Mouse (Mus musculus) embryonic facial prominence, embryonic 14.5 days (tissue): ENCODE measurements around the gene B3gnt3. TPM values are rescaled to one million over a fixed set of nuclear protein-coding genes. Genes with fewer than 3 reads are reported as not detected.

Source experiments
- ATAC-seq: fragments of 200-750 bp; cut with Nextera tagmentation; 2 replicates; pipeline ENCODE4 v1.8.0; 2017; ENCODE audit warnings: low read depth, moderate number of reproducible peaks, moderate TSS enrichment
- DNase-seq: peaks from one replicate; pipeline ENCODE4 v3.0.0-alpha.2; 2015; ENCODE audit warnings: low spot score
- H3K27ac ChIP-seq: fragments of 300-500 bp; sonication (generic); replicated peaks from 2 replicates; pipeline ENCODE4 v1.5.1; 2014; ENCODE audit warnings: low read depth, mild to moderate bottlenecking, low read length, moderate library complexity
- H3K27me3 ChIP-seq: fragments of 300-500 bp; sonication (generic); replicated peaks from 2 replicates; pipeline ENCODE4 v1.6.1; 2014; ENCODE audit warnings: low read length; ENCODE audit not compliant: control insufficient read depth, insufficient read depth
- H3K36me3 ChIP-seq: fragments of 300-500 bp; sonication (generic); 2 replicates; pipeline ENCODE4 v1.6.1; 2014; ENCODE audit warnings: low read length, mixed read lengths; ENCODE audit not compliant: control insufficient read depth, insufficient read depth
- H3K4me1 ChIP-seq: fragments of 300-500 bp; sonication (generic); 2 replicates; pipeline ENCODE4 v1.6.1; 2014; ENCODE audit warnings: antibody characterized with exemption, low read length; ENCODE audit not compliant: control insufficient read depth, insufficient read depth
- H3K4me2 ChIP-seq: fragments of 300-500 bp; sonication (generic); 2 replicates; pipeline ENCODE4 v1.6.1; 2014; ENCODE audit warnings: low read depth, mild to moderate bottlenecking, low read length, moderate library complexity, mixed read lengths
- H3K4me3 ChIP-seq: fragments of 300-500 bp; sonication (generic); 2 replicates; pipeline ENCODE4 v1.5.1; 2014; ENCODE audit warnings: low read depth, mild to moderate bottlenecking, low read length
- H3K9ac ChIP-seq: fragments of 300-500 bp; sonication (generic); 2 replicates; pipeline ENCODE4 v1.6.1; 2014; ENCODE audit warnings: low read depth, mild to moderate bottlenecking, low read length, moderate library complexity, mixed read lengths
- H3K9me3 ChIP-seq: fragments of 300-500 bp; sonication (generic); 2 replicates; pipeline ENCODE4 v1.6.1; 2016; ENCODE audit warnings: low read length; ENCODE audit not compliant: control insufficient read depth
- WGBS: fragments of 180-500 bp; shearing (Covaris S2); extraction: QIAGEN DNeasy Blood & Tissue Kit; methylation state at CpG from one replicate; pipeline ENCODE4 v1.1.7; 2014; 5-methylcytosine and 5-hydroxymethylcytosine counted together
- polyA plus RNA-seq: library from polyadenylated mRNA; unstranded; fragments of >200 nt; fragmentation: Nextera tagmentation; extraction: Ambion mirVana; gene quantifications from 2 replicates; pipeline ENCODE4 v1.2.1, GENCODE M21; 2014

The B3gnt3 gene
- polyA plus RNA-seq, 1 experiment from 2014 or later = 0.84 TPM

GRCm38 (mm10) chr8:71731652-71732230 is 30.2 kb upstream of the B3gnt3 start:
- no peak for ATAC-seq
- Histone ChIP-seq H3K27me3 (0 out of 2 replicates have a peak, but pooled peaks cover 5% of the 10 kb centered on the region), H3K4me3 (no peak overlapping the region), H3K4me1 (peaks cover 5% of the 10 kb centered on the region; the same call in 1 of the 2 replicates), H3K9ac (no peak overlapping the region), H3K9me3 (no peaks in the 10 kb centered on the region), H3K4me2 (no peak overlapping the region), H3K36me3 (no peaks in the 10 kb centered on the region), H3K27ac (no peak overlapping the region)
- 58% methylated on average over 3 of the region's 3 CpGs for WGBS
- peak; percentile 43 for DNase-seq

GRCm38 (mm10) chr8:71728826-71729620 is 27.4 kb upstream of the B3gnt3 start:
- WGBS = 3% methylated on average over 11 of the region's 16 CpGs
- no peaks in the 10 kb centered on the region for H3K9me3 ChIP-seq
- no peak overlapping the region for H3K27ac ChIP-seq
- H3K4me2 ChIP-seq = peak overlapping the region; percentile 58
- ATAC-seq = peak; percentile 42; the same call in 1 of the 2 replicates
- H3K27me3 ChIP-seq = peaks cover 22% of the 10 kb centered on the region
- H3K9ac ChIP-seq = 0 out of 2 replicates have a peak overlapping the region, but pooled peaks have one; percentile 19
- peaks cover 5% of the 10 kb centered on the region; the same call in 1 of the 2 replicates for H3K4me1 ChIP-seq
- H3K4me3 ChIP-seq = peak overlapping the region; percentile 22
- H3K36me3 ChIP-seq = no peaks in the 10 kb centered on the region
- no peak for DNase-seq

- DNase-seq = peak; percentile 45
These were observed 26.7 kb upstream of the B3gnt3 start for GRCm38 (mm10) chr8:71728240-71728785.

GRCm38 (mm10) chr8:71725122-71725924 is 23.7 kb upstream of the B3gnt3 start, which contains the start of gene Fcho1:
Gene Fcho1 (minus strand): TSS chr8:71725716.
- 2% methylated on average over 29 of the region's 54 CpGs for WGBS
- Histone ChIP-seq H3K27ac (no peak within 1 kb of the TSS), H3K27me3 (peaks cover 22% of the 10 kb centered on the region)

More at GRCm38 (mm10) chr8:71728240-71728785, 26.7 kb upstream of the B3gnt3 start:
- Histone ChIP-seq H3K36me3 (no peaks in the 10 kb centered on the region), H3K4me3 (peak overlapping the region; percentile 22), H3K27ac (no peak overlapping the region), H3K27me3 (peaks cover 22% of the 10 kb centered on the region), H3K9ac (0 out of 2 replicates have a peak overlapping the region, but pooled peaks have one; percentile 19), H3K4me2 (peak overlapping the region; percentile 58), H3K4me1 (peaks cover 5% of the 10 kb centered on the region; the same call in 1 of the 2 replicates), H3K9me3 (no peaks in the 10 kb centered on the region)
- WGBS = 5% methylated on average over 18 of the region's 21 CpGs
- ATAC-seq = peak; percentile 45

GRCm38 (mm10) chr8:71724389-71724788 is 22.8 kb upstream of the B3gnt3 start:
- Histone ChIP-seq H3K4me2 (no peak overlapping the region), H3K27ac (no peak overlapping the region), H3K4me3 (no peak overlapping the region), H3K9ac (no peak overlapping the region), H3K36me3 (no peaks in the 10 kb centered on the region), H3K9me3 (no peaks in the 10 kb centered on the region), H3K27me3 (peaks cover 22% of the 10 kb centered on the region), H3K4me1 (peaks cover 5% of the 10 kb centered on the region; the same call in 1 of the 2 replicates)
- WGBS = 70% methylated on average over 4 of the region's 4 CpGs
- DNase-seq = no peak
- ATAC-seq = no peak

More at GRCm38 (mm10) chr8:71725122-71725924, 23.7 kb upstream of the B3gnt3 start, which contains the start of gene Fcho1:
- no peaks in the 10 kb centered on the region for H3K9me3 ChIP-seq
- H3K4me1 ChIP-seq = peaks cover 5% of the 10 kb centered on the region; the same call in 1 of the 2 replicates
- peak within 1 kb of the TSS; percentile 55 for H3K4me3 ChIP-seq
- ATAC-seq (peak; percentile 85), DNase-seq (peak; percentile 92)
- no peaks in the 10 kb centered on the region for H3K36me3 ChIP-seq
- peak within 1 kb of the TSS; percentile 74 for H3K4me2 ChIP-seq
- H3K9ac ChIP-seq = peak within 1 kb of the TSS; percentile 63

GRCm38 (mm10) chr8:71723047-71723551 is 21.5 kb upstream of the B3gnt3 start:
- no peak for DNase-seq
- no peak for ATAC-seq
- Histone ChIP-seq H3K36me3 (no peaks in the 10 kb centered on the region), H3K4me2 (no peak overlapping the region), H3K4me3 (no peak overlapping the region), H3K4me1 (no peaks in the 10 kb centered on the region), H3K27me3 (peaks cover 18% of the 10 kb centered on the region), H3K27ac (no peak overlapping the region), H3K9ac (no peak overlapping the region), H3K9me3 (no peaks in the 10 kb centered on the region)
- WGBS = 46% methylated on average over 14 of the region's 14 CpGs

- Histone ChIP-seq H3K4me2 (no peak overlapping the region), H3K27ac (no peak overlapping the region), H3K4me1 (no peaks in the 10 kb centered on the region), H3K27me3 (peaks cover 5% of the 10 kb centered on the region), H3K36me3 (no peaks in the 10 kb centered on the region), H3K9ac (no peak overlapping the region), H3K4me3 (no peak overlapping the region), H3K9me3 (no peaks in the 10 kb centered on the region)
- ATAC-seq (peak; percentile 48; the same call in 1 of the 2 replicates), DNase-seq (peak; percentile 66)
- WGBS = 38% methylated on average over 7 of the region's 7 CpGs
These were observed 18.4 kb upstream of the B3gnt3 start for GRCm38 (mm10) chr8:71719928-71720457.
